Mouse (Mus musculus) heart, postnatal 0 days (tissue): Measurements from ENCODE around the gene Lmbrd1. TPM values are rescaled to one million over a fixed set of nuclear protein-coding genes. Genes with fewer than 3 reads are reported as not detected.

Experiments
- ATAC-seq: fragments of 200-750 bp; cut with Nextera tagmentation; 2 replicates; pipeline ENCODE4 v1.8.0; 2017; ENCODE audit warnings: low read depth, moderate number of reproducible peaks, moderate library complexity; ENCODE audit not compliant: insufficient read depth
- DNase-seq: peaks from one replicate; pipeline ENCODE4 v3.0.0-alpha.2; 2016; ENCODE audit warnings: low spot score
- H3K27ac ChIP-seq: fragments of 300-500 bp; sonication (generic); 2 replicates; pipeline ENCODE4 v1.5.1; 2014; ENCODE audit warnings: low read depth, mild to moderate bottlenecking
- H3K27me3 ChIP-seq: fragments of 300-500 bp; sonication (generic); 2 replicates; pipeline ENCODE4 v1.6.1; 2014; ENCODE audit warnings: low read length, mixed read lengths; ENCODE audit not compliant: control insufficient read depth, insufficient read depth
- H3K36me3 ChIP-seq: fragments of 300-500 bp; sonication (generic); replicated peaks from 2 replicates; pipeline ENCODE4 v1.6.1; 2014; ENCODE audit warnings: low read length, mixed read lengths; ENCODE audit not compliant: control insufficient read depth, insufficient read depth
- H3K4me1 ChIP-seq: fragments of 300-500 bp; sonication (generic); 2 replicates; pipeline ENCODE4 v1.6.1; 2014; ENCODE audit warnings: antibody characterized with exemption; ENCODE audit not compliant: control insufficient read depth, insufficient read depth
- H3K4me2 ChIP-seq: fragments of 300-500 bp; sonication (generic); 2 replicates; pipeline ENCODE4 v1.6.1; 2014; ENCODE audit warnings: low read depth, mild to moderate bottlenecking, low read length, moderate library complexity
- H3K4me3 ChIP-seq: fragments of 300-500 bp; sonication (generic); 2 replicates; pipeline ENCODE4 v1.5.1; 2014; ENCODE audit warnings: low read depth, low read length
- H3K9ac ChIP-seq: fragments of 300-500 bp; sonication (generic); replicated peaks from 2 replicates; pipeline ENCODE4 v1.6.1; 2014; ENCODE audit warnings: low read depth, low read length, mixed read lengths
- H3K9me3 ChIP-seq: fragments of 300-500 bp; sonication (generic); replicated peaks from 2 replicates; pipeline ENCODE4 v1.6.1; 2016; ENCODE audit warnings: low read length; ENCODE audit not compliant: control insufficient read depth
- CTCF ChIP-seq: IDR thresholded peaks from 2 replicates; pipeline ENCODE4 v1.5.1; 2016; ENCODE audit warnings: antibody characterized with exemption, control low read depth, low read depth
- EP300 ChIP-seq: IDR thresholded peaks from 2 replicates; pipeline ENCODE4 v1.6.1; 2016; ENCODE audit warnings: antibody characterized with exemption, low read depth
- WGBS: fragments of 180-500 bp; shearing (Covaris S2); extraction: QIAGEN DNeasy Blood & Tissue Kit; methylation state at CpG from one replicate; pipeline ENCODE4 v1.1.7; 2014; 5-methylcytosine and 5-hydroxymethylcytosine counted together
- polyA plus RNA-seq: library from polyadenylated mRNA; unstranded; fragments of >200 nt; fragmentation: Nextera tagmentation; extraction: Ambion mirVana; gene quantifications from 2 replicates; pipeline ENCODE4 v1.2.1, GENCODE M21; 2015
- total RNA-seq: library from RNA; depleted of rRNA; stranded (reverse); fragments of >200 nt; gene quantifications from 2 replicates; pipeline ENCODE4 v1.2.3, GENCODE M21; 2014; ENCODE audit warnings: low replicate concordance

Gene Lmbrd1
- total and polyA plus RNA-seq, 2 experiments from 2014 or later, result 28.9 to 35.1 TPM

DNA sequence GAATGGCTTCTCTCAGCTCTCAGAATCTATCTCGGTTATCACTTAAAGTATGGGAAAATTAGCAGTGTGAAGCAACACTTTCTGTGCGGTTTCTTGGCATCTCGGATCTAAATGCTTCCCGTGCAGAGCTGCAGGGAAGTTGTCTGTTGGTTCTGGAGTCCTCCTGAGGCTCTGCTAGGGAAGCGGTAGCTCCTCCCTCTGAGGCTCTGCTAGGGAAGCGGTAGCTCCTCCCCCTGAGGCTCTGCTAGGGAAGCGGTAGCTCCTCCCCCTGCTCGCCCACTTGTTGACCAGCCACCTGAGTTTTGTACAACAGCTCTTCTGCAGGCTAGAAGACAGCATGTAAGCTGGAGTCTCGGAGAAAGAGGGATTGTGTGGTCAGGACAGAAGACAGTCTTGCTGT, 20.9 kb downstream of the Lmbrd1 start:
- Histone ChIP-seq H3K27me3 (no peaks in the 10 kb centered on the region), H3K36me3 (no peaks in the 10 kb centered on the region), H3K9ac (no peak overlapping the region), H3K4me2 (peak overlapping the region; percentile 52), H3K4me3 (peak overlapping the region; percentile 21; the same call in 1 of the 2 replicates), H3K27ac (0 out of 2 replicates have a peak overlapping the region, but pooled peaks have one; percentile 17), H3K4me1 (peaks cover 8% of the 10 kb centered on the region; the same call in 1 of the 2 replicates), H3K9me3 (no peaks in the 10 kb centered on the region)
- 12% methylated on average over 9 of the region's 9 CpGs for WGBS
- peak; percentile 93 for ATAC-seq
- TF ChIP-seq CTCF (no peak), EP300 (no peak)
- DNase-seq, result peak; percentile 71

DNA sequence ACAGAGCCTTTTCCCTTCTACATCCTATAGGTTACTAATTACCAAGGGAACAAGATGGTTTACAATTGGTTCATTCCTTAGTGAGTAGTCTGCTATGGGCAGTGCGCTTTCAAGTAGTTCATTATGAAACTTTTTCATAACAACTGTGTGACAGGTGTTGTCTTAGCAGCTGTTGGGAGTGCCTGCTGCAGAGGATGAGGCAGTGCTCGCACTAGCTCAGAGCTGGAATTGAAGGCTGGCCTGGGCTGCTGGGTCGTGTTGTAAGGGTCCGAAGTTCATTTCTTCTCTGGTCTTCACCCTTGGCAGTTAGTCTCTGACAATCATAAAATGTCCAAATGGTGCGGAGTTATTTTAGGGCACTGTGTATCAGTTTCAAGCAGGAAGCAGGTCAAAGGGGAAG, 21.8 kb downstream of the Lmbrd1 start:
- no peak for ATAC-seq
- Histone ChIP-seq H3K27me3 (no peaks in the 10 kb centered on the region), H3K4me3 (no peak overlapping the region), H3K4me1 (peaks cover 8% of the 10 kb centered on the region; the same call in 1 of the 2 replicates), H3K36me3 (0 out of 2 replicates have a peak, but pooled peaks cover 6% of the 10 kb centered on the region), H3K4me2 (no peak overlapping the region), H3K27ac (no peak overlapping the region), H3K9me3 (no peaks in the 10 kb centered on the region), H3K9ac (no peak overlapping the region)
- DNase-seq, result no peak
- WGBS, result 81% methylated on average over 5 of the region's 5 CpGs
- TF ChIP-seq CTCF, result no peak
- TF ChIP-seq EP300, result no peak

DNA sequence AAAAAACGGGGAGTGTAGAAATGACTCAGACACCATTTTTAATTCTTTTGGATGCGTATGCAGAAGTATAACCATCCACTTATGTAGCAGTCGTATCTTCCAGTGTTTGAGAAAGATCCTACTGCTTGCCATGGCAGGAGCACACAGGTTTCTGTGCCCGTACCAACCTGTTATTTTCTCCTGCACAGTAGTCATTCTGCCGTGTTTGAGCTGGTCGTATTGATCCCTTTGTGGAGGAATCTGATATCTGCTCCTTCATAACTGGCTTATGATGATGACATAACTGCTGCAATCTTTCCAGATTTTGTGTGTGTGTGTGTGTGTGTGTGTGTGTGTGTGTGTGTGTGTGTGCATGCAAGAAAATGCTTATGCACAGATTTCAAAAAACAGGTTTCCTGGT, 25.4 kb downstream of the Lmbrd1 start:
- DNase-seq (no peak), ATAC-seq (no peak)
- no peak overlapping the region for H3K4me3 ChIP-seq
- no peak overlapping the region for H3K9ac ChIP-seq
- no peak overlapping the region for H3K27ac ChIP-seq
- peaks cover 15% of the 10 kb centered on the region; the same call in 1 of the 2 replicates for H3K36me3 ChIP-seq
- peaks cover 7% of the 10 kb centered on the region; the same call in 1 of the 2 replicates for H3K4me1 ChIP-seq
- no peaks in the 10 kb centered on the region for H3K27me3 ChIP-seq
- no peaks in the 10 kb centered on the region for H3K9me3 ChIP-seq
- TF ChIP-seq CTCF (no peak), EP300 (no peak)
- WGBS, result 81% methylated on average over 6 of the region's 6 CpGs
- no peak overlapping the region for H3K4me2 ChIP-seq

DNA sequence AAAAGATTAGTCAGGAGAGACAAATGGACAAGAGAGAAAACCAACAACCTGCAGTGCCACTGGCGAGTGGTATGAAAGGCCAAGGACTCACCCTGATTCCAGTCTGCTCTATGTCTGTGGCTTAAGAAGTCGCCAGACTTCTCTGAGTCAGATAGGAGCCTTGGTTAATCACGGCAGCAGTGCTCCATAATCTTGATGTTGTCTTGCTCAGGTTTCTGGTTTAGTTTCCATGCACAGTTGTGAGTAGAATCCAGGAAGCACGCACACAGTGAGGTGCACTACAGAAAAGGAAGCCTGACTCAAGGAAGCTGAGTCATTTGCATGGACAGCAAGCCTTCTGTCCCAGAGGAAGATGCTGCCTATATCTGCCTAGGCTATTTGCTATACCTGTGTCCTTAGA, 37.9 kb downstream of the Lmbrd1 start:
- WGBS, result 88% methylated on average over 4 of the region's 4 CpGs

DNA sequence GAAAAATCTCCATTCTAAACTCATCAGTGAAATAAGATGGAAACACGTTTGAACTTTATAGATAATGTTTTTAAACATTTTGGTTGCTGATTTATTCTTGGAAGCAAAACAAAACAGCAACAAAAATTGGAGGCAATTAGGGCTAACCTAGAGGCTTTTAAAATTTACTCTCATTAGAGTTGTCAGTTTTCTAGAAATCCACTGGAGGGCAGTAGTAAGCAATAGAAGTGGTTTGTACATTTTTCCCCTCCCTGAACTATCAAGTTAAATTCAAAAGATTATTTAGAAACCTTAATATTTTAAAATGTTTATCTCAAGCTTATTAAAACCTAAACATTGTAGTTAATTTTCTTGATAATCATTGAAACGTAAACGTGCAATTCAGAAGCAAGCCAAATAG, 41.2 kb downstream of the Lmbrd1 start:
- ATAC-seq (no peak), DNase-seq (no peak)
- TF ChIP-seq EP300, result no peak
- peak; percentile 35; the same call in 1 of the 2 replicates for TF ChIP-seq CTCF
- no peak overlapping the region for H3K27ac ChIP-seq
- no peak overlapping the region for H3K4me2 ChIP-seq
- peaks cover 28% of the 10 kb centered on the region for H3K36me3 ChIP-seq
- H3K4me1 ChIP-seq, result no peaks in the 10 kb centered on the region
- peaks cover 3% of the 10 kb centered on the region; the same call in 1 of the 2 replicates for H3K9me3 ChIP-seq
- no peak overlapping the region for H3K4me3 ChIP-seq
- WGBS, result 63% methylated on average over 3 of the region's 3 CpGs
- no peaks in the 10 kb centered on the region for H3K27me3 ChIP-seq
- no peak overlapping the region for H3K9ac ChIP-seq

More for the DNA sequence above, 37.9 kb downstream of the Lmbrd1 start:
- Histone ChIP-seq H3K27me3 (no peaks in the 10 kb centered on the region), H3K9me3 (peaks cover 3% of the 10 kb centered on the region; the same call in 1 of the 2 replicates), H3K4me2 (no peak overlapping the region), H3K4me3 (no peak overlapping the region), H3K27ac (no peak overlapping the region), H3K4me1 (no peaks in the 10 kb centered on the region), H3K36me3 (peaks cover 28% of the 10 kb centered on the region), H3K9ac (no peak overlapping the region)
- ATAC-seq (no peak), DNase-seq (no peak)
- TF ChIP-seq CTCF, result no peak
- no peak for TF ChIP-seq EP300

DNA sequence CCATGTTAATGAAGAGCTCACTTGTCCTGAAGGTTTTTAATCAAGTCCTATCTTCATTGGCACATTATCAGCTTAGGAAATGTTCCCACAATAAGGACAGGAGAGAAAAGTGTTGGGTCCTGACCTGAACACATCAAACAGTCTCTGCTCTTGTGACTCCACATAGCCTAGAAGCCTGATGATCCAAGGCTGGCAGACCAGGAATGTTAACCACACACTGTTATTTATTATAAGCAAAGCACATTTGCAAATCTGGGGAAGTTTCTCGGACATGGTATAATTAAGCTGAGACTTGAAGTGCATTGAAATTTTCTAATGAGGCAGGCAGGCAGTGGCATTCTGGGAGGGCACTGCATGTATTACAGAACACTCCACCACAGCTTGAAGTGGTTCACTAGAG, 41.8 kb downstream of the Lmbrd1 start:
- peaks cover 22% of the 10 kb centered on the region for H3K36me3 ChIP-seq
- TF ChIP-seq CTCF (no peak), EP300 (no peak)
- no peaks in the 10 kb centered on the region for H3K4me1 ChIP-seq
- ATAC-seq (no peak), DNase-seq (no peak)
- H3K9ac ChIP-seq, result no peak overlapping the region
- 76% methylated on average over 1 of the region's 1 CpGs for WGBS
- no peak overlapping the region for H3K4me3 ChIP-seq
- H3K4me2 ChIP-seq, result no peak overlapping the region
- H3K27ac ChIP-seq, result no peak overlapping the region
- peaks cover 3% of the 10 kb centered on the region; the same call in 1 of the 2 replicates for H3K9me3 ChIP-seq
- no peaks in the 10 kb centered on the region for H3K27me3 ChIP-seq
